Mouse (Mus musculus): ENCODE measurements around the gene Zbtb5. TPM values are rescaled to one million over a fixed set of nuclear protein-coding genes. Genes with fewer than 3 reads are reported as not detected.

The Zbtb5 gene
- 21.7 and 25.4 TPM in 2 replicates for polyA plus RNA-seq (2012; rRNA removed)

DNA sequence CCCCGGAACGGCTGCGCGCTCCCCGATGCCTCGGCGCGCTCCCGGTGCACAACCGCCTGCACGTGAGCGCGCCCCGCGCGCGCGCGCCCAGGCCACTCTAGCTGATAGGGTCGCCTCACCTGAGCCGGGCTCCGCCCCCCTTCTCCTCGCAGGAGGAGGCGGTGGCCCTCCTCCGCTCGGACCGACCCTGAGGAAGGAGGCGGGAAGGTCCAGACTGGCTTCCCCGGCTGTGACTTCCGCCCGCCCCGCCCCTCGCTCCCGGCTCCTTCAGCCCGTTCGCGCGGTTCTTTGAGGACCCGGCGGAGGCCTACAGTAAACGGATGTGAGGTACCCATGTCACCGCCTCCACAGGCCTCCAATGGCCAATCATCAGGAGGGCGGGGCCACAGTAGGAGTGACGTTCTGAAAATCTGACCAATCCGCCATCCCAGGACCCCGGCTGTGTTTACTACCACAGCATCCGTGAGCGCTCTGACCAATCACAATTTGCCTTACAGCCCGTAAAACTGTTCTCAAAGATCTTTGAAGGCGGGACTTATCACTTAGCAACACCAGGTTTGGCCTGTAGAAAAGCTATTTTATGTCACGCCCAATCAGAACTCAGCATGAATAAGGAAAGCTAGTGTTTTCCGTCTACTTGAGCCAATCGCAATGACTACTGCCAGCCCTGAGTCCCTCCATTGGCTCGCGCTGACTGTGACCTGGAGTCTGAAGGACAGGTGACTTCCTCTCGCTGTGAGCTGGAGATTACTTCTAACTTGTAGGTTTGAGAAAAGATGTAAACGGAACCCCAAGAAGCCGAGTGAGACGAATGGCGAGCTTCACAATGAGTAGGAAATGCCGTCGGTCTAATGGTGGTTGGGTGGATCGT, at the start of gene Zbtb5:
Zbtb5 (minus strand) TSS at position 308 of the 871 bp plus-strand sequence.

DNA sequence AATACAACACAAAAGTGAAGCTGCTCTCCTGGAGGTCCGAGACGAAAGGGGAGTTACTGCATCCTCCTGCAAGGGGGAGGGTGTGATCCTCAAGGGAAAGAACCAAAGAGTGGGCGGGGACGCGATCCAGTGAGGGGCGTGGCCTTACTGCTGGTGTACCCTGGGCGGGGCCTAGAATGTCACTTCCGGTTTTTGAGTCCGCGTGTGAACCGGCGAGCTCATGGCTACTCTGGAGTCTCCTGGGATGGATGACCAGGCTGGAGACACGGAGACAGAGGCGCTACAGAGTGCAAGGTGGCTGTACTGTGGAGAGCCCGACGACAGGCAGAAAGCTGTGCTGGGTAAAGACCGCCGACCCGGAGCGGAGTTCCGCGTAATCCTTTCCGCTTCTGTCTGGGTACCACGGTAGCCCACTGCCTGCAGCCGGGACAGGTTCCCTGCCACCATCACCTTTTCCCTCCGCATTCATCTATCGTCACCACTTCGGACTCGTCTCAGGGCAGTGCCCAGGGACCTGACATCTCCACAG, 6.3 kb upstream of the Zbtb5 start, which contains the start of gene Polr1e:
Polr1e (plus strand) TSS at position 132 of the 529 bp plus-strand sequence.

GRCm38 (mm10) chr4:44981280-44981973, 30.8 kb downstream of the Zbtb5 start, which contains the start of gene Grhpr:
Grhpr (plus strand) TSS chr4:44981395.

Other genes with a start within 250 kb of the Zbtb5 start
- gene Grhpr, start 31.0 kb downstream of the Zbtb5 start, polyA plus RNA-seq (2012; rRNA removed), result 141 and 167 TPM in 2 replicates
- gene Polr1e, start 6.2 kb upstream of the Zbtb5 start, polyA plus RNA-seq (2012; rRNA removed), result 10.5 and 11.6 TPM in 2 replicates
- 40.7 and 42.1 TPM in 2 replicates for gene Fbxo10, start 72.2 kb upstream of the Zbtb5 start, polyA plus RNA-seq (2012; rRNA removed)
- 52.5 and 59.1 TPM in 2 replicates for gene Tomm5, start 95.7 kb upstream of the Zbtb5 start, polyA plus RNA-seq (2012; rRNA removed)
- gene Frmpd1, start 172.5 kb upstream of the Zbtb5 start, polyA plus RNA-seq (2012; rRNA removed), result 1.8 and 2.3 TPM in 2 replicates

Data from ovary, adult 2 months (tissue).